7 mouse cellular contexts compared by ENCODE assay signal in the genomic region with DNA sequence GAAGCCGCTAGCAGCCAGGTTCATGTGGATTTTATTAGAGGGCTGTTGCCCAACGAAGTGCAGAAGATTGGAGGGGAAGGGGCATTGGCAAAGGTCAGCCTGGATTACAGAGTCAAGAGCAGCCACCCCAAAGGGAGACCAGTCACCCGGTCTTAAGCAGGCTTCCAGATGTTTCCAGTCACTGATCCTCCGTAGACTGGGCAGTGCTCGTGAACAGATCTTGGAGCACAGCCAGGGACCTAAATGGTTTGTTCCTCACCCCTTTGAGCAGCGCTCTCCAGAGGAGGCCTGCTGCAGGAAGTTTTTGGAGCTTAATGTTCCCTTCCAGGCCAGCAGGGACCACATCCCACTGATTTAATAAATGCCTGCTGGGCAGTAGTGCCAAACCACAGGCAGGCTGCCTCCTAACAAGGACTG. TPM values are rescaled to one million over a fixed set of nuclear protein-coding genes. Genes with fewer than 3 reads are reported as not detected.
DNase-seq lines count a peak whose midpoint lies in the region; ATAC-seq and TF ChIP-seq lines count a peak whose summit lies in the region.

No protein-coding gene starts in this region.

- no peak overlapping the region for H3K9ac ChIP-seq in intestine, postnatal 0 days (ENCODE audit: low read depth, low read length)

- H3K27ac ChIP-seq in intestine, postnatal 0 days (ENCODE audit: low read depth, low read length) = no peak overlapping the region

- peaks cover 24% of the 10 kb centered on the region for H3K36me3 ChIP-seq in intestine, postnatal 0 days (ENCODE audit: control insufficient read depth, insufficient read depth)

- no peak for ATAC-seq in intestine, postnatal 0 days

- peak; percentile 32; the same call in 1 of the 2 replicates for TF ChIP-seq CTCF in intestine, postnatal 0 days (IDR thresholded peaks at IDR 0.05; ENCODE audit: low read depth)

- no peak overlapping the region for H3K4me2 ChIP-seq in intestine, postnatal 0 days (replicated peaks; ENCODE audit: low read depth)

- 49% methylated on average over 6 of the region's 6 CpGs for WGBS in intestine, postnatal 0 days

- DNase-seq in ovary, adult 18-20 months (ENCODE audit: low spot score) = peak; percentile 45
- DNase-seq in ovary, postnatal 10 days (ENCODE audit: low spot score) = no peak
- DNase-seq in gastrocnemius, adult 8-10 months (ENCODE audit: low spot score in 2 of 2) = peak; percentile 65 to 71
- DNase-seq in lung, postnatal 14 days = peak; percentile 75
- no peak for DNase-seq in right cerebral cortex, postnatal 4 days
- DNase-seq in cerebellum, postnatal 4 days (ENCODE audit: low spot score in 2 of 2) = no peak

- H3K9me3 ChIP-seq in intestine, postnatal 0 days (ENCODE audit: control insufficient read depth) = 0 out of 2 replicates have a peak, but pooled peaks cover 3% of the 10 kb centered on the region

- no peak overlapping the region for H3K4me3 ChIP-seq in intestine, postnatal 0 days (ENCODE audit: low read depth, low read length)

- H3K27me3 ChIP-seq in intestine, postnatal 0 days (replicated peaks; ENCODE audit: control insufficient read depth, insufficient read depth, low read length) = no peaks in the 10 kb centered on the region

- H3K4me1 ChIP-seq in intestine, postnatal 0 days (replicated peaks; ENCODE audit: control insufficient read depth, insufficient read depth, low read length) = no peaks in the 10 kb centered on the region

RNA-seq across cellular contexts. Expression of a gene that starts 16.7 kb away (rescaled TPM):
- total RNA-seq in gastrocnemius, adult 8-10 months (2022) = 10 to 100 TPM; 23.9 to 32.6 (median 27.9) TPM
- polyA plus RNA-seq in intestine, postnatal 0 days (2015; fragmentation: Nextera tagmentation; extraction: Ambion mirVana) = 34.9 and 35.7 TPM in 2 replicates

RNA-seq across cellular contexts. Expression of a gene that starts 16.9 kb away (rescaled TPM):
- total RNA-seq in gastrocnemius, adult 8-10 months (2022) = under 1 TPM; 0.12 to 0.36 (median 0.15) TPM
- 1.3 and 1.4 TPM in 2 replicates for polyA plus RNA-seq in intestine, postnatal 0 days (2015; fragmentation: Nextera tagmentation; extraction: Ambion mirVana)

RNA-seq across cellular contexts. Expression of a gene that starts 21.3 kb away (rescaled TPM):
- 100 to 1,000 TPM in 1 of 4 experiments, 10 to 100 TPM in 3; 65.9 to 101 (median 86.2) TPM for total RNA-seq in gastrocnemius, adult 8-10 months (2022)
- 11.6 and 13.7 TPM in 2 replicates for polyA plus RNA-seq in intestine, postnatal 0 days (2015; fragmentation: Nextera tagmentation; extraction: Ambion mirVana)

RNA-seq across cellular contexts. Expression of a gene that starts 35.5 kb away (rescaled TPM):
- total RNA-seq in gastrocnemius, adult 8-10 months (2022) = not detected
- 0.52 and 2.0 TPM in 2 replicates for polyA plus RNA-seq in intestine, postnatal 0 days (2015; fragmentation: Nextera tagmentation; extraction: Ambion mirVana)

Comparison
In these comparisons a context has a peak if more than half of its experiments do, and no peak if none do; other contexts are left out.
1. DNase-seq: peak in ovary, adult 18-20 months (single experiment), gastrocnemius, adult 8-10 months (2 of 2) and lung, postnatal 14 days (single experiment); none in ovary, postnatal 10 days (single experiment), right cerebral cortex, postnatal 4 days (single experiment) and cerebellum, postnatal 4 days (0 of 2).